Mouse (Mus musculus) layer of hippocampus, postnatal 10 days (tissue): ENCODE data around the gene Itpr1. TPM values are rescaled to one million over a fixed set of nuclear protein-coding genes. Genes with fewer than 3 reads are reported as not detected.

ENCODE experiments used
- DNase-seq, 2 experiments: peaks; one replicate each; pipeline ENCODE4 v3.0.0; 2021; ENCODE audit warnings: low spot score in 2 of 2
- total RNA-seq, 2 experiments: library from RNA; stranded (reverse); gene quantifications; 2 replicates each; pipeline ENCODE4 v1.2.3; 2021

Gene Itpr1
- total RNA-seq, 2 experiments from 2014 or later: 79.2 to 94.8 TPM

DNA sequence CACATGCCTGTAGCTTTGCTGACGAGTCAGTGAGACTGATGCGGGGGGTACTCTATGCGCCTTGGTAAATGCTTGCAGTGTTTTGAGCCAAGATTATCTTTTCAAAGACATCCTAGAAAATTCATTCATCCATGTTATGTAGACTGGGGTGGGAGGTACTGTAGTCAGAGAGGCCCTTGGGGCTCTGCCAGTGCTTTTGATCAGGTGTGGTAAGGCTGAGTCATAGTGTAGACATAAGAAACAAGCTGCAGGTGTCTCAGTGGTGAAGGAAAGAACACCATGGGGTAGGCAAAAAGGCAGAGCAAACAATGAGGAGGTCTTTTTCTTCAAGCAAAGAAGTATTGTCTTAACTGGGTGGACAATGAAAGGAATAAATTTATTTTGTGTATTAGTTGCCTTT lies 294.4 kb downstream of the Itpr1 start:
- no peak for DNase-seq

GRCm38 (mm10) chr6:108509320-108509719 lies 296.4 kb downstream of the Itpr1 start:
- DNase-seq: no peak

DNA sequence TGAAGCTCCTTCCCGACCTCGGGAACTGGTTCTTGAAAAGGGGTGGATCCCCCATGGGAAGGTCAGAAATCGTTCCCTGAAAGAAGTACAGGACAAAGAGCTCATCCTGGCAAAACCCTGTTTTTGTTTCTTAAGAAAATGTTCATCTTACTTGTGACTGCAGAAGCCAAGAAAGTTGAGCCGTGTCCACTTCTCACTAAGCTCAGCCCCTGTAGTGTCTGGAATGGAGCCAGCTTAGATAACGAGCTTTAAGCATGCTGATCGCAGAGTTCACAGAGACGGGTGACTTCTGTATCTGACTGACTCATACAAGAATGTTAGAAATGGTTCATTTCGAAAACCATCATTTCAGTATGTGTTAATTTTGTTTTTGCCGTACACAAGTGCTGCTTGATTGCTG lies 297.2 kb downstream of the Itpr1 start:
- no peak for DNase-seq

- no peak for DNase-seq
These were observed 299.2 kb downstream of the Itpr1 start for GRCm38 (mm10) chr6:108512097-108512496.

DNA sequence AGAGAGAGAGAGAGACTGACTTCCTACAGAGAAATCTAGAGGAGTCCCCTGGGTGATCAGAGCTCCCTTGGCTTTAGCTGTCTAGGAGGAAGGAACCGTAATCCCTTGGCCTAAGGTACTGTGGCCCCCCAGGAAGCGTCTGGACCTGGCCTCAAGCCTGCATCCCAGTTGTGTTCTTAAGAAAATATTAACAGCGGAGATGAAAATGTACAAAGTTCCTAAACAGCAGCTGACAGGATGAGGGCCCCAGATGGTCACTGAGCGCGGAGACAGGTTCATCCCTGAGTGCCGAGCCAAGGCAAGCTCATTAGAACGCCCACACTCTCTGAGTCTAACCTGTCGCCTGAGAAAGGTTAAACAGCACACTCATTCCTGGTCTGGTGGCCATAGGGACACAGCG lies 300.1 kb downstream of the Itpr1 start:
- DNase-seq: no peak

DNA sequence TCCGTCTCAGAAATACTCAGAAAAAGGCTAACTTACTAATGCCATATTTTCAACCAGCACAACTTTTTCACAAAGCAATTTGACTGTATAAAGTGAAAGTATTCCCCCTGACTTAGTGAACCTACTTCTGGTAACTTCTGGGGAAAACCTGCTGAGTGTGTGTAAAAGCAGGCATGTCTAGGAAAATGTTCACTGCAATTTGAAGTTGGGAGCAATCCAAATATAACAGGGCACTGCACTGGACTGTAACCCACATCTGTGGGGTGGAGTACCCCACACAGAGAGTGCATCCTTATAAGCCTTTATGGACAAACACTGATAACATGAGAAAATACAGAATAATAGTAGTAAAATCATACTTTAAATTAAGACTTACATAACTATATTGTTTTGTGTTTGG lies 303.4 kb downstream of the Itpr1 start:
- no peak for DNase-seq

DNA sequence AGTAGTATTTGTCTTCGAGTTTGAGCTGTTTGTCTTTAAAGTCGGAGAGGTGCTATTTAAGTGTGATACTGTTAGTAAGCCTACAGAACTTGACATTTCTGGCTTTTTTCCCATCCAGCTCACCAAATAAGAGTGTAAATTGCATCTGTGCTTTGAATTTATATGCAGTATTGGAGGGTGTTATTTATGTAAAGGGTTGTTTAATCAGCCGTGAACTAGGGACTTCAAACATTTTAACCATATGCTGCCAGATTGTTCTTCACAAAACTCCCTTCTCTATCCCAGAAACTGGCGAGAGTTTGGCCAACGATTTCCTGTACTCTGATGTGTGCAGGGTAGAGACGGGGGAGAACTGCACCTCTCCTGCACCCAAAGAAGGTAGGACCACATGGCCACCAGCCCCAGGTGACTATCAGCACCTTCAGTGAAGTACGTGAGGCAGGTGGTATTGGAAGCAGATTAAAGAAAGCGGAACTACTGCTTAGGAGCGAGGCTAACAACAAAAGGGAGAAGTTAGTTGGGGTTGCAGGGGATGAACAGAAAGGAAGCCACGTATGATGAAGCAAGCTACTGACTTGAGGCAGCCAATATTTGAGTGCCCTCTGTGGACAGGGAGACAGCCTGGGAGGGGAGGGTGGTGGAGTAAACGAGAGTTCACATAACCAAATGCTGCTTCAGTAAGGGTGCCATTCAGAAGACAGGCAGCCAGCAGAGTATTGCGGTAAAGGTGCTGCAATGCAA lies 304.5 kb downstream of the Itpr1 start:
- DNase-seq: no peak

GRCm38 (mm10) chr6:108517986-108518385 lies 305.1 kb downstream of the Itpr1 start:
- DNase-seq: no peak

GRCm38 (mm10) chr6:108518552-108518951 lies 305.7 kb downstream of the Itpr1 start:
- peak in 1 of 2 experiments; percentile 44 for DNase-seq

- no peak for DNase-seq
These were observed 306.4 kb downstream of the Itpr1 start for GRCm38 (mm10) chr6:108519327-108519726.

DNA sequence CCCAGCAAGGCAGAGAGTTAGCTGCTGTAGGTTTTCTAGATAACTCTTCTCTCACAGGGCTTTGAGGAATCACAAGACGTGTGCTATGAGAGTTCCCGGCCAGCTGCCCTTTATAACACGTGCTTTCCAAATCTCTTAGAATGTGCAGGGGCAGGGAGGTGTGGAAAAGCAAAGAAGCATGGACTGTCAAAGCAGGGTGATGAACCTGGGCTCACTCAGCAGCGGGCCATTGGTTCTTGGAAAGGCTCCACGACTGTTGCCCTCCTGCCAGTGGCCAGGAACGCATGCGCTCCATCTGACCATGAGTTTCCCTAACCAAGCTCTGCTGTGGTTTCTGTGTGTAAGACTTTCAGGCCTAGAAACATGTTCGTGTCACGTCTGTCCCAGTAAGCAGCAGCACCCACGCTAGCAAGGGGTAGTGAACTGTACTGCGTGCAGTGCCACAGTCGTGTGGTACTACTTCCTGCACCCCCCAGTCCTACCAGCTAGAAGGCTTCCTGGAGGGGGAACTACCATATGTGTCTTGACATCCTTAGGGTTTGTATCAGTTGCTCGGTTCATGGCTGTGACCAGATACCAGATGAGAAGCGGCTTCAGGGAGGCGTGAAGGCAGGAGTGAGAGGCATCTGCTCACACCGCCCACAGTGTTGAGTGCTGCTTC lies 311.2 kb downstream of the Itpr1 start:
- no peak for DNase-seq

GRCm38 (mm10) chr6:108524617-108525010 lies 311.7 kb downstream of the Itpr1 start:
- DNase-seq: no peak

DNA sequence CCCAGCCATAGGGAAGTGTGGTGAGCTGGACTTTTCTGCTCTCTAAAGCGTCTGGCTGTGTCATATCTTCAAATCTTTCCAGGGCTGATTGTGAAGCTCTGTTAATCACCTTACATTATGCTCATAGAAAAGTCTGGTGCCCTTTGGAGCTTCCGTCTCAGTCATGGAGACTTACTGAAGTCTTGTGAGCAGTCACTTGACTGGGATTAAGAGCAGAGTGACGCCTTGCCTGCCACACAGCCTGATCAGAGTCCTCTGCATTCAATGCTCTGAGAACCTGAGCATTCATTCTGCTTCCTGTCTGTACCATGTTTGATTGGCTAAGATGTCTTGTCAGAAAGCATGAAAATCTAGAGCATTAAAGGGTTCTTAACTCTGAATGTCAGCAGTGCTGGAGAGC lies 314.7 kb downstream of the Itpr1 start:
- no peak for DNase-seq

DNA sequence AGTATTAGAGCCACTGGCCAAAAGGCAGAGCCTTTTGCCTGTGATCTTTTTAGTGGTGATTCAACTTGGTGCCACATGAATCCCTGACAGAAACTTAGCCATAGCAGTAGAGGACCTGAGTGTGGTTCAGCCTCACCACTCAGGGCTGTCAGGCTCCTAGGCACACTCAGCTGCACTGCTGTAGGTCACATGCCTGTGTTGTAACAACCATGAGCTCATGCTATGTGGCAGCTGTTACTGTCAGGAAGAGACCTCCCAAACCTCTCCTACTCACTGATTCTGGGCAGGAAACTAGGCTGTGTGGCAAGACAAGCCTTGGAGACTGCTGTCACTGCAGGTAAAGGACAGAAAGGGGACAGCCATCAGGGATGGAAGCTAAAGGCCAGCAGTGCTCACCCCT lies 315.1 kb downstream of the Itpr1 start:
- no peak for DNase-seq

- DNase-seq: no peak
These were observed 316.3 kb downstream of the Itpr1 start for GRCm38 (mm10) chr6:108529150-108529549.

DNA sequence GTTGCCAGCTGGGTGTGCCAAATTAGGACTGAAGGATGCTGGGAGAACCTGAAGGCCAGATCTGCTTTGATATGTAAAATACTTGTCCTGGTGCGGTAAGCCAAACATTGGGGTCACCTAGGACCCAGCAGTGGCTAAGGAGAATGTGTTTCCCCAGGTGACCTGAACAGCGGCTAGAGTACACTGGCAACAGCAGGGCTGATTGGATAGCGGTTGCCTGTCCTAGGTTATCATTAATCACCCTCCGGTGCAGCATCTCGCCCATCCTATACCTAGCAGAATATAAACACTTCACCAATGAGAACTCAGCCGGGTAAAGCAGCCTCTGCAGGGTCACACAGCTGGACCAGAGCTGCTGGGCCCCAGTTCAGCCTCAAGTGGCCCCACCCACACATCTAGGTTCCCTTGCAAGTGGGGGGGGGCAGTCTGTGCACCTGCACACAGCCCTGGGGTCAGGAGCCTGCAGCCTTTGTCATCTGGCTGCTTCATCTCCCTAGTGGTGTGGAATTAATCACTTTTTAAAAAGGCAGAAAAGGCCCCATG lies 318.0 kb downstream of the Itpr1 start:
- DNase-seq: no peak

DNA sequence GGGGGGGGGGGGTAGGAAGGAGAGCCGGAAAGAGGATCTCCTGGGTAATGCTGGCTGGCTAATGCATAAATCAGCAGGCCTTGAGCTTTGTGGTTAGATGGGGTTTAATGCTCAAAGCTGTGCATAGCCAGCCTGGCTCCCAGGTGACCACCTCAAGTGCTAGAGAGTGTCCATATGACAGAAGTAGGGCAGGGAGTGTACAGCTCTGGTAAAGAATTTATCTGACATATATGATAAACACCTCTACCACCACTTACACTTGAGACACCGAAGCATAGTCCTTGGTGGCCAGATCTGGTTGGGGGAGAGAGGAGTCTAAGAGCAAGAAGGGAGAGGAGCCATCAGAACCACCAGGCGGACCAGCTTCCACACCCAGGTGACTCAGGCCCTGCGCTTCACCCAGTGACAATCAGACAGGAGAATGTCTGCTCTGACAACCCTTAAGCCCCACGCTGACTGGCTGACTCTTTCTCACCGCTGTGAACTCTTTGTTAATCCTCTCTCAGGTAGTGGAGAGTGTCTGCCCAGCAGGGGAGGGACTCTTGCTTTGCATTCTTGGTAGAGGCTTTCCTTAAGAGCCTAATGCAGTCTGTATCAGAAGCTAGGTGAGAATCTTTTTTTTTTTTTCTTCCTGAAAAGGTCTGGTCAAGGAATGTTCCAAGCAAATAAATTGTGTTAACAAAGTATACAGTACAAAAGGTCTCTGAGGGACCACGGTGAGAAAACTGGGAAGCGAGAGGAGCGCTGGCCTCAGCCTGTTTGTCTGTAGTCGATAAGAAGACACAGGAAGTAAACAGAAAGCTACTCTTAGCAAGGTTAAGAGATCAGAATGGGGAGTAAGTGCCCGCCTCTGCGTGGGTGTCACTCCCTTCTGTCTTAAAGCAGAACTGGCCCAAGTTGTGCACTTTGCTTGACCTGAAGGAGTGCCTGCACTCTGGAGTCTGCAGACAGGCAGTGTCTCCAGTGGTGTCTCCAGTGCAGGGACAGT lies 318.7 kb downstream of the Itpr1 start:
- no peak for DNase-seq

GRCm38 (mm10) chr6:108532486-108533179 lies 319.7 kb downstream of the Itpr1 start:
- no peak for DNase-seq

DNA sequence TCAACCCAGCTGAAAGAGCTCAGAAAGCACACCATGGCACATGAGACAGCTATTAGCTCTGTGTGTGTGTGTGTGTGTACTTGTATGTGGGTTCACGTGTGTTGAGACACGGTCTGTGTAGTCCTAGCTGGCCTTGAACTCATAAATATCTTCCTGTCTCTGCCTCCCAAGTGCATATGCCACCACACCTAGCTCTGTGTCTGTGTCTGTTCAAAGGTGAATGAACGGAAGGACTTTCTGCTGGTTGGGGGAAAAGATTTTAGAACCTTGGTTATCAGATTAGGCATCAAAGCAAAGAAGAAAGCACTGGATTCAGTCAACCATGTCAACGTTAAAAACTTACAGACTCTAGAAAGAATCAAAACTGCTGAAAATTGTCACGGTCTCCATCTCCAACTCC lies 321.2 kb downstream of the Itpr1 start:
- DNase-seq: no peak

DNA sequence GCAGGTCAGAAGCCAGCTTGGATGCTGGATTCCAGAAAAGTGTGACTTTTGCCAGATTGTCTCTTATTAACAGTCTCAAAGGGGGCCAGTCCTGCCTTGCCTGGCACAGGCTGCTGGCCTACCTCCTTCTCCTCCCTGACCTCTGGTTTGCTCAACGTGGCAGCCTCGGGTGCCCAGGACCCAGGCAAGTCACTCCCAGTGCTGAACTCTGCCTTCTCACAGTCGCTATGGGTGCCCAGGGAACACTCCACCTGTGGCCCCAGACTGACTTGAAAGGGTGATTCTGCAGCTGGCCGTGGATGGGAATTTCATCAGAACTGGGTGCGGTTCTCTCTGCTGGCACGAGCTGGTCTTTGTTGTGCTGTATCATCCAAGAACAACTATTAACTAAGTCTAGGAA lies 321.7 kb downstream of the Itpr1 start:
- no peak for DNase-seq

- no peak for DNase-seq
These were observed 322.4 kb downstream of the Itpr1 start for GRCm38 (mm10) chr6:108535309-108535708.
